Mouse (Mus musculus) Patski (cell line): Measurements from ENCODE around the gene 1700001L19Rik. TPM values are rescaled to one million over a fixed set of nuclear protein-coding genes. Genes with fewer than 3 reads are reported as not detected.
A peak's percentile ranks its signal among the peaks of the same experiment; 100 is the strongest.

Source experiments
- ATAC-seq: fragments of 100-300 bp; one replicate; pipeline ENCODE4 v1.8.0; 2021
- CTCF ChIA-PET: fragments of 350-600 bp; sonication (Branson Sonifier 250); formaldehyde crosslinking; loops from one replicate; lab custom pipeline; 2022; ENCODE audit warnings: inconsistent platforms; lab: Charles Lee
- POLR2A ChIA-PET: fragments of 350-600 bp; sonication (Branson Sonifier 250); formaldehyde crosslinking; loops from one replicate; lab custom pipeline; 2022; ENCODE audit warnings: antibody characterized with exemption, inconsistent platforms; lab: Charles Lee
- DNase-seq: peaks from one replicate; pipeline ENCODE4 v3.0.0-alpha.2; 2011; ENCODE audit warnings: low read depth, low spot score
- H3K27me3 ChIP-seq: fragments of 371-371 bp; one replicate; pipeline ENCODE4 v1.5.1; 2021
- CTCF ChIP-seq: fragments of 100-300 bp; IDR thresholded peaks from one replicate; pipeline ENCODE4 v1.5.1; 2021
- in situ Hi-C: fragments of 300-500 bp; cut with MboI; formaldehyde crosslinking; loops from 3 replicates; pipeline ENCODE4 v1.11.1; 2018; ENCODE audit warnings: low pct_unique_long_range_greater_than_20kb, mixed read lengths
- polyA plus RNA-seq: library from polyadenylated mRNA; unstranded; gene quantifications from one replicate; pipeline ENCODE4 v1.2.3, GENCODE M21; 2021

Gene 1700001L19Rik
- polyA plus RNA-seq, 1 experiment from 2014 or later: not detected

DNA sequence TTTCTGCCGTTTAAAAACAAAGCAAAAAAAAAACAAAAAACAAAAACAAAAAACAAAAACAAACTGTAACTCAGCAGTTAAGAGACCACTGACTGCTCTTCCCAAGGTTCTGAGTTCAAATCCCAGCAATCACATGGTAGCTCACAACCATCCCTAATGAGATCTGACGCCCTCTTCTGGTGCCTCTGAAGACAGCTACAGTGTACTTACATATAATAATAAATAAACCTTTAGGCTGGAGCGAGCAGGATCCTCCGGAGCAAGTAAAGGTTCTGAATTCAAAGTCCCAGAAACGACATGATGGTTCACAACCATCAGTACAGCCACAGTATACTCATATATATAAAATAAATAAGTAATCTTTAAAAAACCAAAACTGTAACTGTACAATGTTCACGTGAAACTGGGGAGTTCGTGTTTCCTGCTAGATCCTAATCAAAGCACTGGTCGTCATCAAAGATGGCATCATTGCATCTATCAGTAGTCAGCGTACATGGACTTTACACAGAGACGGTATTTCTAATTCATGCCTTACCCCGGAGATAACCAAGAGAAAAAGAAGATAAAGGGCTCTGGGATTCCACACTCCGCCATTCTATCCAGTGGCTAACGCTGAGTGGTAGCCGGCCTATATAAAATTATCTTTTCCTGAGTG lies 16.0 kb upstream of the 1700001L19Rik start:
- CTCF ChIA-PET: interaction anchor here (1.3 kb wide), 1 partner anchor 12 kb away, joined by 7 read pairs; no protein-coding TSS in a partner anchor

DNA sequence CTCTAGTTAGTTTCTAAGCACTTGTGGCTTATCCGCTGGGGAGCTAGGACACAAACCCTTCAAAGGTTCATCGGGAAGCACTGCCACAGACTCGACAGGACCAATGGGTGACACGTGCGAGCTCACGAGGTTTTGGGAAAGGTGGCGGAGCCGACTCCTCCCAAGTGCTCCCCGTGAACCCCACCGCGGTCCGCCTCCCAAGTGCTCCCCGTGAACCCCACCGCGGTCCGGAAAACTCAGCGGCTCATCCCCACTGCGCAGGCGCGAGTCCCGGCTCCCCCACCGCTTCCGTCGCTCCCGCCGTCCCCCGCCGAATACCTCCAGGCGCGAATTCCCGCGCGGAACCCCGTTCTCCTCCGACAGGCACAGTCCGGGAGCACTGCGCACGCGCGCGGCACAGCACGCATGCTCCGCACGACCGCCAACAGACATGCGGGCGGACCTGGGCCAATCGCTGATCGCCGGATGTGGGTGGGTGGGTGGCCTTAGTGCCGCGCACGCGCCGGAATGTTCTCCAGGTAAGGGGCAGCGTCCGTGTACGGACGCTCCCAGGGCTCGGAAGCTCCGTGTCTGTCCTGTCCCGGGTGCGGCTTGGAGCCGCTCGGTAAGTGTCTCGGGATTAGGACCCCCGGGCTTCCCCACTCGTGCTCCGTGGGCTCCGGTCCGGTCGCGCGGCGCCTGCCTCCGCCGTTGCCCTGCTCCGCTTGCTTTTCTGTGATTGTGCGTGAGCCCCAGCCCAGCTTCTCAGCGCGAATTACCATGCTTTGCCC lies 15.3 kb upstream of the 1700001L19Rik start, which contains the start of the genes Mtrr and Fastkd3:
TSS of gene Mtrr (minus strand) at position 403 of the 770 bp plus-strand sequence.
TSS of gene Fastkd3 (plus strand) at position 488 of the 770 bp plus-strand sequence.
- CTCF ChIA-PET: no interaction called here
- POLR2A ChIA-PET: interaction anchor here (1.0 kb wide), 1 partner anchor 10 kb away, joined by 3 read pairs; no protein-coding TSS in a partner anchor
- H3K27me3 ChIP-seq: no peaks in the 10 kb centered on the region
- TF ChIP-seq CTCF: no peak
- ATAC-seq (peak; percentile 97), DNase-seq (peak; percentile 84)
- in situ Hi-C loops: loop anchor here (10.0 to 25.0 kb wide), 2 partner anchors 883 to 1670 kb away; partner anchors contain the start of gene Gm10767

More for the DNA sequence above, 16.0 kb upstream of the 1700001L19Rik start:
- TF ChIP-seq CTCF: no peak
- no peak for DNase-seq
- in situ Hi-C loops: loop anchor here (10.0 to 25.0 kb wide), 2 partner anchors 884 to 1669 kb away; partner anchors contain the start of gene Gm10767
- no peaks in the 10 kb centered on the region for H3K27me3 ChIP-seq
- ATAC-seq: no peak
- POLR2A ChIA-PET: no interaction called here

DNA sequence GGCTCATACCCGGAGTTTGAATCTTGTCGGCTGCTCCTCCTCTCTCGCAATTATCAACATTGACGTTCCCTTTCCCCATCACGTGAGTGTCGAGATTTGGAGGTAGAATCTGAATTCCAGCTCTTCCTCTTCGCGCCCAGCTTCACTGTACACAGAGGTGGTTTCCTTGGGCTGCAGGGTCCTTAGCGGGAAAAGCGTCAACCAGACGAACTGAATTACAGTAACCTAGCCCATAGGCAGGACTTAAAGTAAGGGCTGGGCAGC lies 14.8 kb upstream of the 1700001L19Rik start:
- ChIA-PET CTCF (no interaction called here), POLR2A (interaction anchor here (1.0 kb wide), 1 partner anchor 10 kb away, joined by 3 read pairs; no protein-coding TSS in a partner anchor)
- no peaks in the 10 kb centered on the region for H3K27me3 ChIP-seq
- peak; percentile 5 for ATAC-seq
- in situ Hi-C loops: loop anchor here (10.0 to 25.0 kb wide), 2 partner anchors 882 to 1670 kb away; partner anchors contain the start of gene Gm10767
- TF ChIP-seq CTCF: no peak
- DNase-seq: no peak

DNA sequence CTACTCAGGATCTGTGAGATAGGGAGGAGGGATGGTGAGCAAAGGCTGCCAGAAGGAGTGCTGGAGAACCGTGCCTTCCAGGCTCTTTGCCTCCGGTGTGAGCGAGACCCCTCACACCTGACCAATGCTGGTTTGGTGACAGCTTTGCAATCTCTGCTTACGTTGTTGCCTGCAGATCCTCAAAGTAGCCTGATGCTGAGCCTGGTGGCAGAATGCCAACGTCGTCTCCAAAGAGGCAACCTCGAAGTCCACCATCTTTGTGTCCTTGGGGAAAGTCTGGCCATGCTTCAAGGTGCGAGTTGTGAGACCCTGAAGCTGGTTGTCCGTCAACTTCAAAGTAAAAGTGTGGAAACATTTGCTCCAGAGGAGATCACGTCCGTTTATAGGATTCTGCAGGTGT lies 13.3 kb upstream of the 1700001L19Rik start:
- POLR2A ChIA-PET: no interaction called here
- no peak for DNase-seq

DNA sequence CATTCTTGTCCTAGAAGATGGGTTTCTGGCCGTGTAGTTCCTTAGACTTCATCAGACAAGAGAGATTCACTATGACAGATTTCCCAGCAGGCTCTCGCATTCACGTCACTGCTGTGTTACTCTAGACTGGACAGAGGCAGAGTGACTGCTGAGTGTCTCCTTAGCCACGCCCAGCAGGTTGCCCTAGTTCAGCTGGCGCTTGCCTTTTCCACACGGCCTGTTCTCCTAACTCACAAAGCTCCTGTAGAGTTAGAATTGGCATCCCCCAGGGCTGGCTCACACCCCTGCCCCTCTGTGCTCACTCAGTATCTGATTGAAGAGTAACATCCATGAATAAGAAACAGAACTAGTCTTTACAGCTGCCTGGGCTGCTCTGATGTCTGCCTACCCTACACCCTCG lies 11.8 kb upstream of the 1700001L19Rik start:
- ATAC-seq (no peak), DNase-seq (no peak)
- no peaks in the 10 kb centered on the region for H3K27me3 ChIP-seq
- ChIA-PET POLR2A (no interaction called here), CTCF (no interaction called here)
- in situ Hi-C loops: loop anchor here (10.0 to 25.0 kb wide), 2 partner anchors 879 to 1673 kb away; partner anchors contain the start of gene Gm10767
- no peak for TF ChIP-seq CTCF

More for the DNA sequence above, 13.3 kb upstream of the 1700001L19Rik start:
- no peak for TF ChIP-seq CTCF
- ATAC-seq: no peak
- CTCF ChIA-PET: no interaction called here
- in situ Hi-C loops: loop anchor here (10.0 to 25.0 kb wide), 2 partner anchors 881 to 1672 kb away; partner anchors contain the start of gene Gm10767
- no peaks in the 10 kb centered on the region for H3K27me3 ChIP-seq

DNA sequence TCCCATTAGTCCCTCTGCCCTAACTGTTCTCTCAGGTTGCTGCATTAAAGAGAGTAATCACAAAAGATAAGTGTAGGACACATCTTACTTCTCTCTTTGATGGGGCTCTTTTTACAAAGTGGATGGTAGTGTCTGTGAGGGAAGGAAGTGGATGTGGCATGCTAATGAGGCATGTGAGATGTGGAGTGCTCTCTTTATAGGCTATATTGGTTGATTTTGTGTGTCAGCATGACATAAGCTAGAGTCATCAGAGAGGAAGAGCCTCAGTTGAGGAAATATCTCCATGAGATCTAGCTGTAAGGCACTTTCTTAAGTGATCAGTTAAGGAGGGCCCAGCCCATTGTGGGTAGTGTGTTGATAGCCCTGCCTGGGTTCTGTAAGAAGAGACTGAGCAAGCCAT lies 8.9 kb upstream of the 1700001L19Rik start:
- no peak for ATAC-seq
- in situ Hi-C loops: loop anchor here (10.0 to 25.0 kb wide), 2 partner anchors 876 to 1676 kb away; partner anchors contain the start of gene Gm10767
- TF ChIP-seq CTCF: no peak
- ChIA-PET CTCF (no interaction called here), POLR2A (no interaction called here)
- DNase-seq: no peak
- H3K27me3 ChIP-seq: no peaks in the 10 kb centered on the region

DNA sequence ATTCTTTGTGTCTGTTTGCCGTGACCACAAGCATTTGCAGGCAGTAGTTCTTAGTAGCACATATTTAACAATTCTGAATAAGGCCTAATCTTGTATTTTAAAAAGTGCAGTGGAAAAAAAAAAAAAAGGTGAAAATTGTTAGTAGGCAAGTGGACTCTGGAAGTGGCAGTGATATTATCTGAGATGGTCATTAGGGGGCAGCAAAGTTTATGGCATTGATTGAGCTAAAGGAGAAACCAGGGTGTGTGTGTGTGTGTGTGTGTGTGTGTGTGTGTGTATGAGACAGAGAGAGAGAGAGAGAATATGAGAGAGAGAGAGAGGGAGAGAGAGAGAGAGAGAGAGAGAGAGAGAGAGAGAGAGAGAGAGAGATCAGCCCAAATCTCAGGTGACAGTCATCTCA lies 3.4 kb upstream of the 1700001L19Rik start:
- in situ Hi-C loops: loop anchor here (25.0 kb wide), 1 partner anchor 1681 kb away; the partner anchor contains the start of gene Gm10767
- no peak for ATAC-seq
- DNase-seq: no peak
- ChIA-PET POLR2A (no interaction called here), CTCF (interaction anchor here (0.6 to 1.2 kb wide), 2 partner anchors 24 to 72 kb away, joined by 3 to 4 read pairs; no protein-coding TSS in a partner anchor)
- TF ChIP-seq CTCF: peak; percentile 20
- H3K27me3 ChIP-seq: no peaks in the 10 kb centered on the region

DNA sequence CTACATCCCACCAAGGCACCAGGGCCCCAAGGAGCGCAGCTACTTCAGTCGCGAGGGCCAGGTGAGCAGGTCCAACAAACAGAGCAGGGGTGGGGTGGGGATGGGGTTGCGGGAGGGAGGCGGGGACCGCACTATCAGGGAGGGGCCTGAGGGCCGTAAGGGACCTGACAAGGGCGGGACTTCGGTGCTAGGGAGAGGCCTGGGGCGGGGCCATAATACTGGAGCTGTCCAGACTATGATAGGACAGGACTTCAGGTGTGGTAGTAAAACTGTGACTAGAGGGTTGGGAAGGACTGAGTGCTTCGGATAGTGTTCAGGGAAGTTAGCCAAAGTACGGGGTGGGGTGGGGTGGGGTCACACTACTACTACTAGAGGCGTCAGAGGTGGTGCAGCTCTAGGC lies 446 bp downstream of the 1700001L19Rik start:
- ChIA-PET POLR2A (no interaction called here), CTCF (no interaction called here)
- ATAC-seq: no peak
- DNase-seq: no peak
- H3K27me3 ChIP-seq: no peaks in the 10 kb centered on the region
- TF ChIP-seq CTCF: no peak
- in situ Hi-C loops: loop anchor here (25.0 kb wide), 1 partner anchor 1685 kb away; the partner anchor contains the start of gene Gm10767

DNA sequence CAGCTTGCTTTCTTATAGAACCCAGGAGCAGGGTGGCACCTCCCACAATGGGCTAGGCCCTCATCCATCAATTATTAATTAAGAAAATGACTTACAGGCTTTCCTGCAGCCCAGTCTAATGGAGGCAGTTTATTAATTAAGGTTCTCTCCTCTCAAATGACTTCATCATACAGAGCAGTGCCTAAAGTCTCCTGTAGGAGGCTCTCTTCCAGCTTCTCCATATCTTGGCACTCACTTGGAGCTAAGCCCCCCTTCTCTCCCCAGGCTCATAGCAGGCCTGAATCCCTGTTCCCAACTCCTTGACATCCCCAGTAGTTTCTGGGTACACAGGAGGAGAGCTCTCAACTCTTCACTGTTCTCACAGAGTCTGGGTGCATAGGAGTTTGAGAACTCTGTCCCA lies 1.7 kb downstream of the 1700001L19Rik start:
- CTCF ChIA-PET: interaction anchor here (0.8 to 1.1 kb wide), 2 partner anchors 9 to 12 kb away, joined by 3 read pairs; no protein-coding TSS in a partner anchor
- in situ Hi-C loops: loop anchor here (25.0 kb wide), 1 partner anchor 1687 kb away; the partner anchor contains the start of gene Gm10767
- peak; percentile 32 for TF ChIP-seq CTCF
- no peaks in the 10 kb centered on the region for H3K27me3 ChIP-seq
- DNase-seq (no peak), ATAC-seq (no peak)
- POLR2A ChIA-PET: no interaction called here

DNA sequence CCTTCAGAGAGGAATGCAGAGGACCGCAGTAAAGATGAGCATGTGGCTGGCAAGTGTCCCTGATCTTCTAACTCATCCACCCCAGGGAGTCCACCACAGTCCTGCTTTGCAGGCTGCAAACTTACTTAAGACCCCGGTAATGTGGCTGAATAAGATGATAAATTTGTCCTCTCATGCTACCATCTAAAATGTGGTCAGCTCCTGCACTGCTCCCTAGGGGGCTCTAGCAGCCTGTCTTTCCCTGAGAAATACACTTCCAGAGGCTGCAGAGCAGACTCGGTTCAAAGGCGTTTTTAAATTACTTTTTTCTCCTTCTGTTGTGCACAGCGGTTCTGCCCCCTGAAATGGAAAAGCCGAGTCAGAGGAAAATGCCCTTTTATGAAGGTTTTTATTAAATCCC lies 4.0 kb downstream of the 1700001L19Rik start:
- in situ Hi-C loops: loop anchor here (10.0 to 25.0 kb wide), 3 partner anchors 404 to 1054 kb away; no protein-coding TSS in a partner anchor
- no peaks in the 10 kb centered on the region for H3K27me3 ChIP-seq
- DNase-seq (no peak), ATAC-seq (peak; percentile 83)
- POLR2A ChIA-PET: no interaction called here
- CTCF ChIA-PET: interaction anchor here (1.0 to 1.2 kb wide), 3 partner anchors 8 to 485 kb away, joined by 3 read pairs; no protein-coding TSS in a partner anchor
- TF ChIP-seq CTCF: peak; percentile 82
